Mouse (Mus musculus): ENCODE measurements around the gene Dnm2.

The Dnm2 gene

DNA sequence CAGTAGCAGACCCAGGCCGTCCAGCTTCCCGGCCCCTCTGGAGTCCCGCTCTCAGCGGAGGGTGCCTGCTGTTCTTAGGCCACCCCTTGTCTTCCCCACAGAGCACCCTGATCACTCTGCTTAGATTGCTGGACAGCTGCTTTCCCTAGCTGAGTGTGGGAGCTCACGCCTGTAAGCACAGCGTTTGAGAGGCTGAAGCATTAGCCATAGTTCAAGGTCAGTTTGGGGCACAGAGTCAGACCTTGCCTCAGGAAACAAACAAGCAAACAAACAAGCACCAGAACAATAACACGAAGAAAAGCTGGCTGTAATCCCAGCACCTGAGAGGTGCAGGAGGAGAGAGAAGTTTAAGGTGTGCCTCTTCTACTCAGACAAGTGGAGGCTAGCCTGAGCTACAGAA is 7.4 kb downstream of the Dnm2 start:
- DNase-seq, result no peak

DNA sequence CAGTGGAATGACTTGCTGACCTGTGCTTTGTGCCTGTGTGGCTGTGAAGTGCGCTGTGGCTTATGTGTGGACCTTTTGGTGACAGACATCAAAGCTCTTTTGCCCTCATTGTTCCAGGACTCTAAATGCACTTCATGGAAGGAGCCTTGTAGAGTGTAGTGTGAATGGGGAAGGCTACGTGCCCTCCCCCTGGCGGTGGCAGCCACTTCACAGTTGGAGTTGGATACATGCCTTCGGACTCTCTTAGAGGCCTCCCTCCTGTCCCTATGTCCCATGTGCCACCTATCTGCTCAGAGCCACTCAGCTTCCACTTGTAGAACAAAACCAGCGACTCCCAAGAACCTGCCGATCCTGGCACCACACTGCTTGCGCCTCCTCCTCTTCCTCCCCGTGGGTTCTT is 9.1 kb downstream of the Dnm2 start:
- peak; percentile 82 for DNase-seq

DNA sequence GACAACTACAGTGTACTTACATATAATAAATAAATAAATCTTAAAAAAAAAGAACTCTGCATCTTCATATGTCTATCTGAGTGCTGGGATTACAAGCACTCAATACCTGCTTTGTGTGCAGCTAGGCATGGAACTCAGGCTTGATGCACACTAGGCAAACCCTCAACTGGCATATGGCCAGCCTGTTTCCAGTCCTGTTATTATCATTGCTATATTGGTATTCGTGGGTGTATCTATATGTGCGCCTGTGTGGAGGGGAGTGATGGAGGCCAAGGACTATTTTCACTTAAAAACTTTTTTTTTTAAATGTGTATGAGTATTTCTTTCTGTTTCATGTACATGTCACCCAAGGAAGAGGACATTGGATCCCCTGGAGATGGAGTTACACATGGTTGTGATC is 9.7 kb downstream of the Dnm2 start:
- DNase-seq, result no peak

DNA sequence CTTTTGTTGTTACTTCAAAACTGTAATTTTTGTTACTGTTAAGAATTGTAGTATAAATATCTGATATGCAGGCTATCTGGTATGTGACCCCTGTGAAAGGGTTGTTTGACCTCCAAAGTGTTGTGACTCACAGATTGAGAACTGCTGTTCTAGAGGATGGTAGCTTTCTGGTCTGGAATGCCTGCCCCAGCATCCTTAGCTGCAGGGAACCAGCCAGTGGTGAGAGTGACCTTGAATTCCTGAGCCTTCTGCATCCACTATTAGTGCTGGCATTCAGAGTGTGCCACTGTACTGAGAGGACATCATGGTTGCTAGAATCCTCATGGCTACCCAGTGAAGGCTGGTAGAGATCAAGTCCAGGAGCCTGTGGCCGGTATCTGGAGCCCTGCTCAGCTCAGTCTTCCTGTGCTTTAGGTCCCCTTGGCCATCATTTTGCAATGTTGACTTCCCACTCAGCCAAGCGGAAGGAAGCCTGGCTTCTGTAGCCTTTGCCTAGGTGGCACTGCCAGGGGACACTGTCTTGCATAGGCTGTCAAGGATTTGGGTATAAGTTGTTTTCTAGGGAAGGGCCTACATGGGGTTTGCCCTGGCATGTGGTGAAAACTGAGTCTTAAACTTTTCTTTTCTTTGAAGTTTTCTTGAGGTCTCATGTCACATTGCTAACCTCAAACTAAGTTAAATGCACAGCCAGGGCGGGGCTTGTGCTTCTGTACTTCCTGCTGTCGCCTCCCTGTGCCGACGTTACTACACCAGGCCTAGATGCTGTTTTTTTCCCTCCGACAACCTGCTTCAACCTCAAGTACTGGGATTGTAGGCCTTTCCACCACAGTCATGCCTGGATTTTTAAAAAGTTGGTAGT is 11.3 kb downstream of the Dnm2 start:
- no peak for DNase-seq

DNA sequence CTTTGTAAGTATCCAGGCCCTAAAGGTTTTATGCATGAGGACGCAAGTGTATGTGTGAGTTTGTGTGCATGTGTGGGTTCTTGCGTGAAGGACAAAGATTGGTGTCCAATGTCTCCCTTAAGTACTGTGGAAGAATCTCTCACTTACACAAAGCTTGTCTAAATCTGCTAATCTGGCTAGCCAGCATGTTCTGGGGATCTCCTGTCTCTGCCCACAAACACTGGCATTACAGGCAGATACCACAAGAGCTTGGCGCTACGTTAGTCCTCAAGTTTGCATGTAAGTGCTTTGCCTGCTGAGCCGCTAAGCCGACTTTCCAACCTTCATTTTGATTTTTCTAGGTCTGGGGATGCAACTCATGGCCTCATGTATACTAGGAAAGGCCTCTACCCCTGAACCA is 12.9 kb downstream of the Dnm2 start:
- no peak for DNase-seq

DNA sequence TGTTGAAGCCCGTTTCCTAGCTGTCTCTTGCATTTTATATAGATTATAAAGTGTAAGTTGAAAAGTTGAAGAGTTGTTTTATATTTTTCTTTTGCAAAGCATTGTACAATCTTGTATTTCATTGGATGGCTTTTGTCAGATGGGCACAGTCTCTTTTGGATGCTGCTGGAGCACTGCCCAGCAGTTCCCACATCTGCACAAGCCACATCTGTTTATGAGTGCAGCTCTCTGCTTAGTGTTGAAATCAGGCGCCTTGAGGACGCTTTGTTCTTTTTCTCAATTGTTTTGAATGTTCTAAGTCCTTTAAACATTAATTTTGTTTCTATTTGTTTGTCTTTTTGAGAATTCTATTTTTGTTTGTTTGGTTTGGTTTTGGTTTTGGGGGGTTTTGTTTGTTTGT is 13.5 kb downstream of the Dnm2 start:
- DNase-seq, result no peak

DNA sequence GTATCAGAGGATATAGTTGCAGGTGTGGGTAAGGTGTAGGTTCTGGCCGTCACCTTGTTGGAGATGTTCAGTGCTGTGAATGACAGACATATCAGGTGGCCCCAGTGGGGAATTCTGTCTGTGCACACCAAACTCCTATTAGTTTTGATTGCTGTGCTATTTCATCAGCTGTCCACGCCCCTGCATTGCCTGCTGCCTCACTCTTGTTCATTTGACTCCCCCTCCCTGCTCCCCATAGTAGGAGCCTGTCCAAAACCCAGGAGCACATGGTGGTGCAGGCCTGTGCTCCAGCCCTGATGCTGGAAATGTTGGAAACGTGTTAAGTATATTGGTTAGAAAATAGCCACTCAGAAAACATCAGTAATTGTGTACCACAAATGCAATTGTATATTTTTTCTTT is 14.7 kb downstream of the Dnm2 start:
- no peak for DNase-seq

DNA sequence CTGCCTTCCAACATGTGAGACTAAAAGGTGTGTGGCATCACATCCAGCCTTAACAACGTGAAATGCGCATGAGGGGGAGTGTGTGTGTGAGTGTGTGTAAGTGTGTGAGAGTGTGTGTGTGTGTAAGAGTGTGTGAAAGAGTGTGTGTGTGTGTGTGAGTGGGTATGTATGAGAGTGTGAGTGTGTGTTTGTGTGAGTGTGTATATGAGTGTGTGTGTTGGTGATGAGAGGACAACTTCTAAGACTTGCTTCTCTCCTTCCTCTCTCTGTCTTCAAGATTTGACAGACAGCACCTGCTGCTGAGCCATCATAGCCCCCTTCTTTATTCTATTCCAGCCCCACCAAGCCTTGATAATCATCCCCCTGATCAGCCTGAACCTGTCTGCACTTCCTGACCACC is 15.2 kb downstream of the Dnm2 start:
- DNase-seq, result no peak

DNA sequence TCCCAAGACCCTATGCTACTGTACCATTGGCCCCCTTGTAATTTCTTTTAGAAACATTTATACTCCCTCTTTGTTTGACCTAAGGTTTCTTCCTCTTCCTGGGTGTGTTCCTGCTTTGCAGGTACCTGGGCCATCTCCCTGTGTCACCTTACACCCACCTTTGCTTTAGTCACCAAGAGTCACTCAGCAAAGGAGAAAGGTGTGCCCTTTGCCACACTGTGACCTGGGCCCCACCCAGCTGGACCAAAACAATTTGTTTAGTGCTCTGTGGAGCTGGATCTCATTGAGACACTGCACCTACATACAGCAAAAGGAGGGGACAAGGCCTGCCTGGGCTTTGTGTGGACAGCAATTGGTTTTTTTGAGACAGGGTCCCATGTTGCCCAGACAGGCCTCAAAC is 15.7 kb downstream of the Dnm2 start:
- DNase-seq, result no peak

DNA sequence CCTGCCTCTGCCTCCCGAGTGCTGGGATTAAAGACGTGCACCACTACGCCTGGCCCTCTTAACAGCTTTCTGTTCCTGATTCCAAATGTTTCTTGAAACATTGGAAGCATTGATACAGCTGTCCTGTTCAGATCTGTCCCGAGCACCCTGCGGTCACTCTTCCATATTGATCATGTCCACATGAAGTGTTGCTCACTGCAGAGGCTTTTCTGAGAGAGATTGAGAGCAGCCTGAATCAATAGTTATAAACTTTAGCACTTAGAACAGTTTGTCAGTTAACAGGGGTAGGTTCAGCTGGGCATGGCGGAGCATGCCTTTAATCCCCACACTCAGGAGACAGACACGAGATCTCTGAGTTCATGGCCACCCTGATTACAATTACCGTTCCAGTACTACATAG is 19.1 kb downstream of the Dnm2 start:
- no peak for DNase-seq

DNA sequence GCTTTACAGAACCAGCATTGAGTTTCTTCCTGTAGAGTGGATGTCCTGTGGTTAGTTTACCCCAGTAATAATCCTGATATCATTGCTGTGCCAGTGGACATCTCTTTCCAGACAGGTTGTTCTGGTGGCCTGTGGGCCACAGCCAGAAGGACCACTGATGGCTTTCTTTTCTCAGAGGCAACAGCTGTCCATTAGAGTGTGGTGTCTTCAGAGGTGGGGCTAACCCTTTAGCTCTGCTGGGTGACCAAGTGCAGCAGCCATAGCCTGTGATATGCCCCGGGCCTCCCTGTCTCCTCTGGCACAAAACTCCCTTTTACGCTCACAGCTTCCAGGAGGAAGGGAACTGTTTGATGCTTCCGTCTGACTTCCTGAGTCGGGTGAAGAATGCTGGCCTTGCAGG is 19.9 kb downstream of the Dnm2 start:
- DNase-seq, result no peak

DNA sequence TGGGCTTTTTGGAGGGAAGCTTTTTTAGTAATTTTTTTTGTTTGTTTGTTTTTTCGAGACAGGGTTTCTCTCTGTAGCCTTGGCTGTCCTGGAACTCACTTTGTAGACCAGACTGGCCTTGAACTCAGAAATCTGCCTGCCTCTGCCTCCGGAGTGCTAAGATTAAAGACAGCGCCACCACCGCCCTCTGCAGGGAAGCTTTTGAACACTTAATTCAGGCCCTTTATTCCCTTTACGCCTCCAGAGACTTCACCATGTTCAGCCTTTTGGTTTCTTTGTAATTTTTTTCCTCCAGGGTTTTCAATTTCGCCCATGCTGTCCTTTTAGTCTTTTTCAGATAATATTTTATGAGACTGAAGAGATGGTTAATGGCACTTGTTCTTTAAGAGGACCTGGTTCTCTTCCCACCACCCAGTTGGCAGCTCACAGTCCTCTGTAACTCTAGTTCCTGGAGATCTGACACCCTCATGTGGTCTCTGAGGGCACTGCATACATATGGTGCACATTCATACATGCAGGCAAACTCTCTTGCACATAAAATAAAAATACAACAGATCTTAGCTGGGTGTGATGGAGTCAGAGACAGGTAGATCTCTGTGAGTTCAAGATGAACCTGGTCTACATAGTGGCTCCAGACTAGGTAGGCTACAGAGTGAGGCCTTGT is 20.5 kb downstream of the Dnm2 start:
- no peak for DNase-seq

DNA sequence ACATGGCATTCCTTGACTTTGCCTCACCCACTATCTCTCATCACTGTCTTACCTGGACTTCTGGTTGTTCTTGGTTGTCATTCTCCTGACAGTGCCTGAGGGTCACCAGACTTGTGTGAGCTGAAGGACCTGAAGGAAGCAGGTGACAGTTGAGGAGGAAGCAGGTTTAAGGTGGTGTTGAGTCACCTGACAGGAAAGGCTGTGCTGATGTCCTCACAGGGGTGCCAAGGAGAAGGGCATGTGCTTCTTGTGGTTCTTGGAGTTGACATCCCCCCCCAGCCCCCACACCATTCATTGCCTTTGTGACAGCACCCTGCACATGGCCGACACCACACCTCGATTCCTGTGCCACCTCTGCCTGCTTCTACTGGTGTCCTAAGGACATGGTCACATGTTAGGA is 23.1 kb downstream of the Dnm2 start:
- no peak for DNase-seq

DNA sequence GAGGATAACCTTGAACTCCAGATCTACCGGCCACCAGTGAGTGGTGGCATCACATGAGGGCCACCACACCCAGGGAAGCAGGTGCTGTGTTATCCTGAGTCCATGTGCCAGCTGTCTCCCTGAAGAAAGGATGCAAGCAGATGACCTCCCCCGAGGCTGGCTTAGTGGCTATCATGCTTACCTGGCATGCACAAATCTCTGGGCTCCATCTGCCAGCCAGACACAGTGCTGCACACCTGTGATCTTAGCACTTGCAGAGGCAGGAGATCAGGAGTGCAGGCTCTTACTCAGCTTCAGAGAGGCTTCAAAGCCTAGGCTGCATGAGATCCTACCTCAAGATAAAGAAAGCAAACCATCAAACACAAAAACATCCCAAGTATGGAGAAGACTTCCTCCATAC is 25.0 kb downstream of the Dnm2 start:
- no peak for DNase-seq

DNA sequence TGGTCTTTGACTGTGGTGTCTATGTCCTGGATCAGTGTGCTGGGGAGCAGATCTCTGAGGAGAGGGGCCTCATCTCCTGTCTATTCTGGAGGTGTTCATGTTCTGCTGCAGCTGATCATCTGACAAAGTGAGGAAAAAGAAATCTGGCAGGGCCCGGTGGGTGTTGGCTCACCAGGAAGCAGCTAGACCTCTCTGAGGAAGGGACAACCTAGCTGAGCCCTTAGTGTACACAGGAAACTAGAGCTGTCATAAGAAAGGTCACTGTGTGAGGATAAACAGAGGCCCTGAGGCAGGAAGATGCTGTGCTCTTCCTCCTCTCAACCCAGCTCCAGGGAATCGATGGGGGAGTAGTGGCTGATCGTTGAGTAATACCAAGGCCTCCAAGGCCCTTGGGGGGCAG is 25.6 kb downstream of the Dnm2 start:
- no peak for DNase-seq

DNA sequence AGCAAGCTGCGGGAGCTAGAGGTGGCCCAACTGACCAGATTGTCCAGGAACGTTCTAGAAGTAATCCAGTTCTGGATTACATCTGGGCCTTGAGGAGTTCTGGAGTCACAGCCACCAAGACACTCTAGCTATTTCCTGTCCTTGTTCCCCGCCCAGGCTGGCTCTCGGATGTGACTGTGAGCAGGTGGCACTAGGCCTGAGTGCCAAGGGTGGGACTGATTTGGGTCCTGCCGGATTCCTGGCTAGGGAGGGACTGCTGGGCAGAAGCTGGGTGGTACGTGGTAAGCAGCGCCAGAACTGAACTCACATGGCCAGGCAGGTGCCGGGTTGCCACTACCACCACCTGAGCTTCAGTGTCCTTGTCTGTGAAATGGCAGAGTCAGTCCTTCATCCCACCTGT is 26.7 kb downstream of the Dnm2 start:
- DNase-seq, result no peak

DNA sequence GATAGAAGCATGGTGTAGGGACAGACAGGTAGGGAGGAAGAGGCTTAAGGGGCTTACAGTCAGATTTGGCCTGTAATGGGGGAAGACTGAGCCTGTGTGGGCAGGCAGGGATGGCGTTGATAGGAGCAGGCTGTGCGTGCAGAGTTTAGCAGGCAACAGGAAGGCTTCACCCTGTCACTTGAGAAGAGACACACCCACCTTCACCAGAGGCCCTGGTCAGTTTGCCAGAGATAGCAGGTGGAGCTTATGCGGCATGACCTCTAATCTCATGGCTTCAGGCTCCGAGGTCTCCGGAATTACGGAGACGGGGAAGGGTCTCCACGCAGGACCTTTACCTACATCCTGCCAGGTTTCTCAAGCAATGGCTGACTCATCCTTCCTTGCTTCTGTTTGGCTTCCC is 27.2 kb downstream of the Dnm2 start:
- DNase-seq, result no peak

DNA sequence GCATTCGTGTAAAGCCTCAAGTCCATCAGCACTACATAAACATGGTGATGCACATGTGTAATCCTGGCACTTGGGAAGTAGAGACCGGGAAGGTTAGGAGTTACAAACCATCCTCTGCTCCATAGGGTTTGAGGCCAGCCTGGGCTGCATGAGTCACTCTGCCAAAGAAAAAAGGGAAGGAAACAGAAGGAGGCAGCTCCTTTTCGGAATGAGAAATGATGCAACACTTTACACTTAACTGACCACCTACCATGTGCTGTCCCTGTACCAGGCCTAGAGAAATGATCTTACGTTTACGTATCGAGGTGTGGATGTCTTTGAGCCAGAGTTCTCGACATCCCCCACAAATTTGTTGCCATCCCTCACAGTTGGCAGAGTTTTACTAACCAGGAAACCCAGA is 28.3 kb downstream of the Dnm2 start:
- no peak for DNase-seq

DNA sequence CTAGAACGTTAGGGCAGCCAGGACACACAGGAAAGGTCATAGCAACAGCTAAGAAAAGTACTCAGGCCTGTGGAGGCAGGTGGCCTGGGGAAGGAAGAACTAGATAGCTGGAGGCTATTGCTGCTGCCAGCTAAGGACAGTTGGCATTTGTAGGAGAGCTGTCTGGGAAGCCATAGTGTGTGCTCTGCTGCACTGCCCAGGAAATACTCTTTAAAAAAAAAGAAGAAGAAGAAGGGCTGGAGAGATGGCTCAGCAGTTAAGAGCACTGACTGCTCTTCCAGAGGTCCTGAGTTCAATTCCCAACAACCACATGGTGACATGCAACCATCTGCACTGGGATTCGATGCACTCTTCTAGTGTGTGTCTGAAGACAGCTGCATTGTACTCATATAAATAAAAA is 28.8 kb downstream of the Dnm2 start:
- no peak for DNase-seq

DNA sequence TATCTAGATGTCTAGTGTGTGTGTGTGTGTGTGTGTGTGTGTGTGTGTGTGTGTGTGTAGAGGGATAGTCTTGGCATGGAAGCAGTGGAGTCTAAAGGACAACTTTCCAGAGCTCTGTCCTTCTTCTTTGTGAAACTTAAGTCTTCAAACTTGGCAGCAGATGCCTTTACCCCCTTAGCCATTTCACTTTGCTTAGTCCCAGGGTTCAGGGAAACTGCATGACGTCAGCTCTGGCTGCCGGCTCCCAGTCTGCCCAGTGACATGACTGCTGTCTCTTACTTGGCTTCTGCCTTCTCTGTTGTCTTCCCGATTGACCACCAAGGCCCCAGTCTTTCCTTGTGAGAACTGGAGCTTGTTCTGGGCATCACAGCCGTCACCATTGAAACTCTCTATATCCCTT is 29.8 kb downstream of the Dnm2 start:
- DNase-seq, result no peak

DNA sequence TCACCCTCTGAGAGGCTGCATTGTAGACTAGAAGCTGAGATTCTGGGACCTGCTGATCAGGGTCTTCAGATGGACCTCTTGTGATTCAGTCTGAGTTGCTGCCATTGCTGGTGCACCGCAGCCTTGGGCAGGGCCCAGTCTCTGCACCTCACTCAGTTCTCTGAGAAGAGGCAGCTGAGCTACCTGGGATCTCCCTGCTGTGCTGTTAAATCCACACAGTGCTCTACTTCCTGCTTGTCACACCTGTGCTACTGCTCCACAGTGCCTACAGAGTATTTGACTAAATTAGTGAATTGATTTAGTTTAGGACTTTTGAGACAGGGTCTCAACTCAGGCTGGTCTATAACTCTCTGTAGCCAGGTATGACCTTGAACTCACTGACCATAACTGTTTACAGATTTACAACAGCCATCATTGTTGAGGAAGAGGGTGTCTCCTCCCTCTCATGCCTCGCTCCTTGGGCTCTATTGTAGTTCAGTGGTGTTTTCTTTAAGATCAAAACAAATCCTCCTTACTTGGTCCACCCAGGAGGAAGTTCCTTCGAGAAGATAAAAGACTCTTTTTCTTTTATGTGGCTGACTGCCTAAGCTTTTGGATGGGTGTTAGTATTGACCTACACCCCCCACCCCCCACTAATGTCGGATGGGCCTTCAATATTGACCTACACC is 30.5 kb downstream of the Dnm2 start:
- no peak for DNase-seq

DNA sequence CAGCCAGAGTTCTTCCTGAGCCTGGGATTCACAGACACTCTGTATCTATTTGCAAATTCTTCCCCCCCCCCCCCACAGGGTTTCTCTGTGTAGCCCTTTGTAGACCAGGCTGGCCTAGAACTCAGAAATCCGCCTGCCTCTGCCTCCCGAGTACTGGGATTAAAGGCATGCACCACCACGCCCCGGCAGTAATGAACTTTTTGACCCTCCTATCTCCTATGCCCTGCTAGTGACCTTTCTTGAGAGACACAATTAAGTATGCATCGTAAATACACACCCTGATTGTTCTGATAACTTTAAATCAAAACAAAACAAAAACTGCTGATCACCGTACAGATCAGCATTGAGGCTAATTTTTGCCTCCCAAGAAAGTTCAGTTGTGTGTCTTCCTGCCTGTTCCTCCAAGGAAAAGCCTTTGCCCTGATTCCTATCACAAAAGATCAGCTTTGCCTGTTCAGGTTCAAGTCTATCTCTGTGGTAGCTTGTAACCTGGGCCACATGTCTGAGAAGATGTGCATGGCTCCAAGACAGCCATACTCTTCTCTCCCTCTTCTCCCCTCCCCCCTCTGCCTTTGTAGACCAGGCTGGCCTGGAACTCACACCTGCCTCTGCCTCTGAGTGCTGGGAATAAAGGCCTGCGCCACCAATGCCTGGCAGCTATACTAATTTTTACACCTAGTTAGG is 31.7 kb downstream of the Dnm2 start:
- no peak for DNase-seq

DNA sequence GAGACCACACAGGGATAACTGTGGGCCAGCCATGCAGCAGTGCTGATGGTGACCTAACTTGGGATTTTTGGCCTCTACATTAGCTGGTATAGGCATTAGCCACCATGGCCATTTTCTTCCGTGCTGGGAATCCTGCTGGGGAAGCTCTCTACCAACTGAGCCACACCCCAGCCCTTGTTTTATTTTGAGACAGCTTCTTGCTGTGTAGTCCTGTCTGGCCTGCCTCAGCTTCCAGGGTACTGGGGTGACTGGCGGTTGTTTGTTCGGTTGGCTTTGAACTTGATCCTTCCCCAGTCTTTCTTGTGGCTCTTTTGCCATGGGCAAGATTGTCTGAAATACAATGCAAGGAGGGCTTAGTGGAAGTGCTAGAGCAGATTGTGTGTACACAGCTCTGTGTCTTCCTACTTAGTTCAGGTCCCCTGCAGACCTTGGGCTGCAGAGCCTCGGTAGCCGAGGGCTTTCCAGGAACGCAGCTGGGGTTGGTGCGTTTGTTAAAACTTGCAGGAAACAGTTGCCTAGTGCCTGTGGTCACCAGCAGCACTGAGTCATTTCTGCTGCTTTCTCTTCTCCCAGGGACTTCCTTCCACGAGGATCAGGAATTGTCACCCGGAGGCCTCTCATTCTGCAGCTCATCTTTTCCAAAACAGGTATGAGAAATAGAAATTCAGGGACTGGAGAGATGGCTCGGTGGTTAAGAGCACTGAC is 32.4 kb downstream of the Dnm2 start:
- DNase-seq, result no peak

Measured in cerebellum, adult 9-10 months (tissue).